Mouse (Mus musculus) neural tube, embryonic 10.5 days (tissue): ENCODE data around the gene Rfesd.

Source experiments
- DNase-seq: peaks from one replicate; pipeline ENCODE4 v3.0.0-alpha.2; 2017; ENCODE audit warnings: low spot score; ENCODE audit errors: extremely low spot score

The Rfesd gene

DNA sequence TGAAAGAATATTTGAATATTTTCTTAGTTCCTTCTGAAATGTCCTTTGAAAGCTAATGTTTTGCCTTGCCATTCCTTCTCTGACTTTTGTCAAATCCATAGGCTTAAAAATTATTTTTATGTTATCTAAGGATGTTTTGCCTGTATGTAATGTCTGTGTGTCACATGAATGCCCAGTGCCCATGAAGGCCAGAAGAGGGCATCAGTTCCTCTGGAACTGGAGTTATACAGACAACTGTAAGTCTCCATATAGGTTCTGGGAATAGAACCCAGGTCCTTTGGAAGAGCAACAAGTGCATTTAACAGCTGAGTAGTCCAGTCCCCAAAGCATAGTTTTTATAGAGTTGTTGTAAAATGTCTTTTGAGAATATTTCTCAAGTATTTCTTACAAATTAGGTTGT is 36.6 kb downstream of the Rfesd start:
- no peak for DNase-seq

DNA sequence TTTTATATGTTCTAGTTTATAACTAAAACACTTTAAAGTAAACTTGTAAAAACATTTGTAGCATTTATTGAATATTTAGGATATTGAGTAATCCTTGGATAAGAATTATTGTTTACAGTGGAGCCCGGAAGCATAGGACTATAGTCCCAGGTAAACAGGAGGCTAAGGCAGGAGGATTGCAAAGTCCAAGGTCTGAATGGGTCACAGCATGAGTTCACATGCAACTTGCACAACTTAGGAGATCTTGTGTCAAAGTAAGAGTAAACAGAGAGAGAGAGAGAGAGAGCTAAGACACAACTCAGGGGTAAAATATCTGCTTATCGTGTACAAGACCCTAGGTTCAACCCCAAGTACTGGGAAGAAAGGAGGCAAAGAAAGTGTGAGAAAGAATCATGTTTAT is 41.9 kb downstream of the Rfesd start:
- no peak for DNase-seq

DNA sequence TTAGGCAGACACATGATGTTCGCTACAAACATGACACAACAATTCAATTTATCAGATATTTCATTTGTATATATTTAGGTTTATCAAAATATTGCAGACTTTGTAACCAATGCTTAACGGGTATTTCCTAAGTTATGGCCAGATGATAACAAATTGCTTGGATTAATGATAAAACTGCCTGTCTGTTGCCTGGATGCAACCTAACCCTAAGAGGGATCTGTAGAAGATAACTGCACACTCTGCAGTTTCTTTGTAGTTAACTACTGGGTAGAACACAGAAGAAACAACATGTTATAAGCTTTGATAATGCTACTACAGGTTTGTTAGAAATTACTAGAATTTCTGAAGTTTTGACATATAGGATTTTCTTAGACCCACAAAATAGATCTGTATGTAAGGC is 42.3 kb downstream of the Rfesd start:
- DNase-seq = no peak

GRCm38 (mm10) chr13:75975629-75976028 is 42.9 kb downstream of the Rfesd start:
- DNase-seq = no peak

GRCm38 (mm10) chr13:75974481-75974880 is 44.0 kb downstream of the Rfesd start:
- DNase-seq = no peak

DNA sequence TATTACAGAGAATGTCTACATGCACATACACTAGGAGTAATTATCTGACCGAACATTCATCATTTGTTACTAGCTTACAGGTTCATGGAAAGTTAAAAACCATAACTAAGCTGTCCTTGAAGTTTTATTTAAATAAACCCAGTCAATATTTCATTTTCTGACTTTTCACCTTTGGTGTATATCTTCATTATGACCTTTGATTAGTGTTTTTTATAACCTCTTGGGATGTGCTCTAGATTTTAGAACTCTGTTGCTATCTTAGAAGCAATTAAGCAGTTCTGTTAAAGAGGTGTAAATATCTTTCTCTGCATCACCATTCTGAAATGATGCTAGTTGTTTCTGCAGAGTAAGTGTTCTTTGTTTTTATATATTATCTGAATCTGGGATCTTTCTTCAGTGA is 51.7 kb downstream of the Rfesd start, which contains the start of gene Spata9:
TSS of gene Spata9 (plus strand) at position 301 of the 400 bp plus-strand sequence.
- no peak for DNase-seq

- no peak for DNase-seq
Observed at GRCm38 (mm10) chr13:75955357-75955992, 63.0 kb downstream of the Rfesd start.
